Mouse (Mus musculus): ENCODE results near the gene Pknox2. TPM values are rescaled to one million over a fixed set of nuclear protein-coding genes. Genes with fewer than 3 reads are reported as not detected.

Pknox2 gene
- polyA plus RNA-seq, 1 experiment from 2014 or later: 34.3 TPM

DNA sequence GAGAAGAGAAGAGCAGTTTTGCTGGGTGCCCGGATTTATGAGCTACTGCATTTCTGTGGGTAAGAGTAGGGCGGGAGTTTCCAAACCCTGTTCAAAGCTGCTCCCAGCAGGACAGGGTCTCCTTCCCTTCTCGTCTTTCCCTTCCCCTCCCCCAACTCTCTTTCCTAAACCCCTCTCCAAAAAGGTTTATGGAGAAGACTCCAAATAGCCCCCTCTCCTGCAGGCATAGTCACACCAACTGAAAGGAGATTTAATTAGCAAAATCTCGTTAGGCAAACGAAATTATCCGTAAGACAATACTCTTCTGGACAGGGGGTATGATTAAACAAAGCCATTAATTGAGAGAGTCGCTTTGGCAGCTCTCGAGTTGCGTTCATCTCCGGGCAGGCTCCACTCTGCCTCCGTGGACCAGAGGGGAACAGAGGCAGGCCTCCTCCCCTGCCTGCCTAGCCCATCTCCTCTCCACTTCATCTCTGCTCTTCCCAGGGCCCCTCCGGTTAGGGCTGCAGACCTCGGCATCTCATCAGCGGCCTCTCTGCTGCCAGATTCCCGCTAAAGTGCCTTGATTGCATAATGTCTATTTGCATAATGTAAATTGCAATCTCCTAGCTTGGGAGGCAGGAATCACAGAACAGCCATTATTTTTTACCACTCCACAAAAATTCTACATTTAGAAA lies 70.7 kb downstream of the Pknox2 start:
- Histone ChIP-seq H3K9me3 (replicated peaks; ENCODE audit: control insufficient read depth, low read length, poor library complexity, severe bottlenecking) (no peaks in the 10 kb centered on the region), H3K36me3 (ENCODE audit: control insufficient read depth, insufficient read depth, low read length) (no peaks in the 10 kb centered on the region), H3K27ac (ENCODE audit: low read length) (peak overlapping the region; percentile 70), H3K4me3 (ENCODE audit: low read depth, low read length) (no peak overlapping the region), H3K27me3 (ENCODE audit: control insufficient read depth, insufficient read depth, low read depth, low read length) (no peaks in the 10 kb centered on the region), H3K9ac (ENCODE audit: low read depth, low read length) (0 out of 2 replicates have a peak overlapping the region, but pooled peaks have one; percentile 50), H3K4me1 (ENCODE audit: control insufficient read depth, insufficient read depth, low read length) (peaks cover 18% of the 10 kb centered on the region), H3K4me2 (ENCODE audit: low read length) (peak overlapping the region; percentile 17; the same call in 1 of the 2 replicates)
- ATAC-seq: peak; percentile 73
- WGBS: 5% methylated on average over 15 of the region's 15 CpGs

DNA sequence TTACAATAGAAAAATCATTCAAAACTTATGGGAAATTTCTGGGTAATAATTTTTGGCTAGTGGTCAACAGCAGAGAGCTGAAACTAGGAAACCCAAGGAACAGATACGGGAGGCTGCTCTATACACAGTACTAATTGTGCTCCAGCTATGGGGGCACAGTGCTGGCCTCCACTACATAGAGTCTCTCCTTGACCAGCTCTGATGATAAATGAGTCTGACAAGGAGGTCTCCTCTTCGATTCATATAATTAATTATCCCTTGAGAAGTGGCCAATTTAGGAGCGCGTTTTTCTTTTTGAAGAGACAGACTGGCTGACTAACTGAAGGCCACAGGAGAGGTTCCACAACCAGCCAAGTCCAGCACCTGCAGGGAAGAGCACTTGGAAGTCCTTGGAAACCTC lies 71.3 kb downstream of the Pknox2 start:
- Histone ChIP-seq H3K9me3 (replicated peaks; ENCODE audit: control insufficient read depth, low read length, poor library complexity, severe bottlenecking) (no peaks in the 10 kb centered on the region), H3K4me1 (ENCODE audit: control insufficient read depth, insufficient read depth, low read length) (peaks cover 18% of the 10 kb centered on the region), H3K36me3 (ENCODE audit: control insufficient read depth, insufficient read depth, low read length) (no peaks in the 10 kb centered on the region), H3K27ac (ENCODE audit: low read length) (no peak overlapping the region), H3K9ac (ENCODE audit: low read depth, low read length) (no peak overlapping the region), H3K4me3 (ENCODE audit: low read depth, low read length) (no peak overlapping the region), H3K4me2 (ENCODE audit: low read length) (no peak overlapping the region), H3K27me3 (ENCODE audit: control insufficient read depth, insufficient read depth, low read depth, low read length) (no peaks in the 10 kb centered on the region)
- 42% methylated on average over 4 of the region's 4 CpGs for WGBS
- no peak for ATAC-seq

- no peaks in the 10 kb centered on the region for H3K9me3 ChIP-seq (replicated peaks; ENCODE audit: control insufficient read depth, low read length, poor library complexity, severe bottlenecking)
- H3K4me3 ChIP-seq (ENCODE audit: low read depth, low read length): no peak overlapping the region
- H3K36me3 ChIP-seq (ENCODE audit: control insufficient read depth, insufficient read depth, low read length): no peaks in the 10 kb centered on the region
- H3K4me2 ChIP-seq (ENCODE audit: low read length): no peak overlapping the region
- no peak overlapping the region; the same call in 1 of the 2 replicates for H3K27ac ChIP-seq (ENCODE audit: low read length)
- H3K27me3 ChIP-seq (ENCODE audit: control insufficient read depth, insufficient read depth, low read depth, low read length): no peaks in the 10 kb centered on the region
- no peak for ATAC-seq
- 89% methylated on average over 6 of the region's 6 CpGs for WGBS
- peaks cover 15% of the 10 kb centered on the region for H3K4me1 ChIP-seq (ENCODE audit: control insufficient read depth, insufficient read depth, low read length)
- no peak overlapping the region for H3K9ac ChIP-seq (ENCODE audit: low read depth, low read length)
Measured at GRCm38 (mm10) chr9:37069391-37070312, 77.6 kb downstream of the Pknox2 start.

- H3K4me1 ChIP-seq (ENCODE audit: control insufficient read depth, insufficient read depth, low read length): peaks cover 15% of the 10 kb centered on the region
- H3K9me3 ChIP-seq (replicated peaks; ENCODE audit: control insufficient read depth, low read length, poor library complexity, severe bottlenecking): no peaks in the 10 kb centered on the region
- 64% methylated on average over 5 of the region's 5 CpGs for WGBS
- H3K27ac ChIP-seq (ENCODE audit: low read length): peak overlapping the region; percentile 57
- ATAC-seq: 0 out of 2 replicates have a peak, but pooled peaks have one; percentile 6
- no peaks in the 10 kb centered on the region for H3K36me3 ChIP-seq (ENCODE audit: control insufficient read depth, insufficient read depth, low read length)
- no peak overlapping the region for H3K9ac ChIP-seq (ENCODE audit: low read depth, low read length)
- H3K4me3 ChIP-seq (ENCODE audit: low read depth, low read length): no peak overlapping the region
- no peaks in the 10 kb centered on the region for H3K27me3 ChIP-seq (ENCODE audit: control insufficient read depth, insufficient read depth, low read depth, low read length)
- H3K4me2 ChIP-seq (ENCODE audit: low read length): no peak overlapping the region
Measured at GRCm38 (mm10) chr9:37067473-37067830, 79.8 kb downstream of the Pknox2 start.

- H3K9ac ChIP-seq (ENCODE audit: low read depth, low read length): no peak overlapping the region
- H3K27ac ChIP-seq (ENCODE audit: low read length): peak overlapping the region; percentile 57
- peaks cover 15% of the 10 kb centered on the region for H3K4me1 ChIP-seq (ENCODE audit: control insufficient read depth, insufficient read depth, low read length)
Measured at GRCm38 (mm10) chr9:37066732-37067472, 80.3 kb downstream of the Pknox2 start.

GRCm38 (mm10) chr9:37061627-37062026 lies 85.6 kb downstream of the Pknox2 start:
- whole genome bisulfite sequencing: 52% methylated on average over 2 of the region's 2 CpGs
- ATAC-seq: no peak
- Histone ChIP-seq H3K36me3 (ENCODE audit: control insufficient read depth, insufficient read depth, low read length) (no peaks in the 10 kb centered on the region), H3K9ac (ENCODE audit: low read depth, low read length) (no peak overlapping the region), H3K27me3 (ENCODE audit: control insufficient read depth, insufficient read depth, low read depth, low read length) (no peaks in the 10 kb centered on the region), H3K4me1 (ENCODE audit: control insufficient read depth, insufficient read depth, low read length) (peaks cover 12% of the 10 kb centered on the region), H3K27ac (ENCODE audit: low read length) (no peak overlapping the region), H3K9me3 (replicated peaks; ENCODE audit: control insufficient read depth, low read length, poor library complexity, severe bottlenecking) (no peaks in the 10 kb centered on the region), H3K4me3 (ENCODE audit: low read depth, low read length) (no peak overlapping the region), H3K4me2 (ENCODE audit: low read length) (no peak overlapping the region)

More at GRCm38 (mm10) chr9:37066732-37067472, 80.3 kb downstream of the Pknox2 start:
- 0 out of 2 replicates have a peak, but pooled peaks have one; percentile 43 for ATAC-seq
- Histone ChIP-seq H3K9me3 (replicated peaks; ENCODE audit: control insufficient read depth, low read length, poor library complexity, severe bottlenecking) (no peaks in the 10 kb centered on the region), H3K4me3 (ENCODE audit: low read depth, low read length) (no peak overlapping the region), H3K36me3 (ENCODE audit: control insufficient read depth, insufficient read depth, low read length) (no peaks in the 10 kb centered on the region), H3K27me3 (ENCODE audit: control insufficient read depth, insufficient read depth, low read depth, low read length) (no peaks in the 10 kb centered on the region), H3K4me2 (ENCODE audit: low read length) (no peak overlapping the region)
- 64% methylated on average over 8 of the region's 8 CpGs for WGBS

- peak; percentile 14; the same call in 1 of the 2 replicates for ATAC-seq
- Histone ChIP-seq H3K9me3 (replicated peaks; ENCODE audit: control insufficient read depth, low read length, poor library complexity, severe bottlenecking) (no peaks in the 10 kb centered on the region), H3K36me3 (ENCODE audit: control insufficient read depth, insufficient read depth, low read length) (no peaks in the 10 kb centered on the region), H3K4me3 (ENCODE audit: low read depth, low read length) (no peak overlapping the region), H3K27ac (ENCODE audit: low read length) (peak overlapping the region; percentile 66), H3K4me2 (ENCODE audit: low read length) (peak overlapping the region; percentile 54), H3K4me1 (ENCODE audit: control insufficient read depth, insufficient read depth, low read length) (peaks cover 27% of the 10 kb centered on the region), H3K9ac (ENCODE audit: low read depth, low read length) (peak overlapping the region; percentile 52), H3K27me3 (ENCODE audit: control insufficient read depth, insufficient read depth, low read depth, low read length) (no peaks in the 10 kb centered on the region)
- WGBS: 21% methylated on average over 5 of the region's 5 CpGs
Measured at GRCm38 (mm10) chr9:37054703-37055102, 92.5 kb downstream of the Pknox2 start.

DNA sequence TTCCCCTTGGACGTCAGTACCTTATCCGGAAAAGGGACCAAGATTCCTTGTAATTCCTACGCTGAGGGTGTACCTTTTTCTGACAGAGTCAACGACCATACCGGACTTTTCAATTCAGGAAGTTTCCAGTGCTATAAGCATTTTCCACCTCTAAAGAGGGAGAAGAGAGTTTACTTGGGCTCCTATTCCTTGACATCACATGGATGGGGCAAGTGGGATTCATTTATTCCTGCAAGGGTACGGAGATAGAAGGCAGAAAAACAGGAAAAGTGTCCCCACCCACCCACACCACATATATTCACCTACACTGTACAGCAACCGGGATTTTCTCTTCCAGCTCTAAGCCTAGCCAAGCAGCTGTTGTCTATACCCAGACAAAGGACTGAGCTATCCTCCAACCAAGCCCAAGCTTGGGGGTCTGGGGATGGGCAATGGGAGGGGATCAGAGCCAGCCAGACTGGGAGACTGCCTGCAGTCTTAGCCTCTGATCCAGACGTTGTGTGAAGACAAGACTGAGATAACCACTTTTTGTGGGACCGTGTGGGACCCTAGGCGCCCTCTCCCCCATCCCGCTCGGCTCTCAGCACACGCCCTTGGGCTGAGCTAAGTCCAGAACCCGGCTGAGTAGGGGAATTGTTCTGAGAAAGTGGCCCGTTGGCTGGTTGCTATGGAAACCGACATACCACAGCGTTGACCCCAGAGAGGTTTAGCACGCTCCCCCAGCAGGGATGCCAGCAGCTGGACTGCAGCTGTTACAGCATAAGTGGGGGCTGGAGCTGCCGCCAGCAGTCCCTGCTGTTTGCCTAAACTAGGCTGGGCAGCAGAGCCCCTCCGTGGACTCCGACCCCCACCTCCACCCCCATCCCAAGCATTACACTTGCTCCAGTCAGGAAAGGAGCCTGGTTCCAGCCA lies 93.3 kb downstream of the Pknox2 start:
- Histone ChIP-seq H3K4me2 (ENCODE audit: low read length) (peak overlapping the region; percentile 54), H3K9me3 (replicated peaks; ENCODE audit: control insufficient read depth, low read length, poor library complexity, severe bottlenecking) (no peaks in the 10 kb centered on the region), H3K27me3 (ENCODE audit: control insufficient read depth, insufficient read depth, low read depth, low read length) (no peaks in the 10 kb centered on the region), H3K36me3 (ENCODE audit: control insufficient read depth, insufficient read depth, low read length) (no peaks in the 10 kb centered on the region), H3K4me1 (ENCODE audit: control insufficient read depth, insufficient read depth, low read length) (peaks cover 27% of the 10 kb centered on the region), H3K9ac (ENCODE audit: low read depth, low read length) (peak overlapping the region; percentile 52), H3K4me3 (ENCODE audit: low read depth, low read length) (peak overlapping the region; percentile 9; the same call in 1 of the 2 replicates), H3K27ac (ENCODE audit: low read length) (peak overlapping the region; percentile 66)
- 11% methylated on average over 21 of the region's 21 CpGs for WGBS
- ATAC-seq: peak; percentile 84

Measured in midbrain, embryonic 16.5 days (tissue).